Mouse (Mus musculus): ENCODE measurements around the gene Stx19. TPM values are rescaled to one million over a fixed set of nuclear protein-coding genes. Genes with fewer than 3 reads are reported as not detected.

The Stx19 gene
- polyA plus RNA-seq, 1 experiment from 2014 or later = 5.6 TPM

GRCm38 (mm10) chr16:62799426-62799825 is 15.1 kb upstream of the Stx19 start:
- Histone ChIP-seq H3K9ac (replicated peaks; ENCODE audit: low read depth, low read length) (no peak overlapping the region), H3K36me3 (ENCODE audit: control insufficient read depth, insufficient read depth, low read length) (peaks cover 3% of the 10 kb centered on the region; the same call in 1 of the 2 replicates), H3K27me3 (ENCODE audit: control insufficient read depth, insufficient read depth, low read length) (no peaks in the 10 kb centered on the region), H3K4me3 (ENCODE audit: low read depth, low read length) (no peak overlapping the region), H3K4me1 (ENCODE audit: control insufficient read depth, insufficient read depth, low read length) (no peaks in the 10 kb centered on the region), H3K4me2 (replicated peaks; ENCODE audit: low read depth, low read length) (no peak overlapping the region), H3K27ac (ENCODE audit: low read length) (peak overlapping the region; percentile 7; the same call in 1 of the 2 replicates), H3K9me3 (ENCODE audit: control insufficient read depth, low read depth, low read length) (no peaks in the 10 kb centered on the region)
- 78% methylated on average over 4 of the region's 4 CpGs for WGBS
- ATAC-seq (ENCODE audit: insufficient number of reproducible peaks, insufficient read depth, low FRiP score, low read depth) = no peak

- Histone ChIP-seq H3K9ac (replicated peaks; ENCODE audit: low read depth, low read length) (no peak overlapping the region), H3K36me3 (ENCODE audit: control insufficient read depth, insufficient read depth, low read length) (peaks cover 3% of the 10 kb centered on the region; the same call in 1 of the 2 replicates), H3K27ac (ENCODE audit: low read length) (no peak overlapping the region), H3K9me3 (ENCODE audit: control insufficient read depth, low read depth, low read length) (no peaks in the 10 kb centered on the region), H3K4me3 (ENCODE audit: low read depth, low read length) (no peak overlapping the region), H3K4me1 (ENCODE audit: control insufficient read depth, insufficient read depth, low read length) (no peaks in the 10 kb centered on the region), H3K4me2 (replicated peaks; ENCODE audit: low read depth, low read length) (no peak overlapping the region), H3K27me3 (ENCODE audit: control insufficient read depth, insufficient read depth, low read length) (no peaks in the 10 kb centered on the region)
- 83% methylated on average over 3 of the region's 3 CpGs for WGBS
- no peak for ATAC-seq (ENCODE audit: insufficient number of reproducible peaks, insufficient read depth, low FRiP score, low read depth)
These were observed 14.6 kb upstream of the Stx19 start for GRCm38 (mm10) chr16:62799839-62800238.

- Histone ChIP-seq H3K4me1 (ENCODE audit: control insufficient read depth, insufficient read depth, low read length) (no peaks in the 10 kb centered on the region), H3K4me3 (ENCODE audit: low read depth, low read length) (no peak overlapping the region), H3K9ac (replicated peaks; ENCODE audit: low read depth, low read length) (no peak overlapping the region), H3K4me2 (replicated peaks; ENCODE audit: low read depth, low read length) (no peak overlapping the region), H3K27ac (ENCODE audit: low read length) (no peak overlapping the region), H3K9me3 (ENCODE audit: control insufficient read depth, low read depth, low read length) (no peaks in the 10 kb centered on the region), H3K27me3 (ENCODE audit: control insufficient read depth, insufficient read depth, low read length) (no peaks in the 10 kb centered on the region), H3K36me3 (ENCODE audit: control insufficient read depth, insufficient read depth, low read length) (0 out of 2 replicates have a peak, but pooled peaks cover 3% of the 10 kb centered on the region)
- WGBS = 93% methylated on average over 3 of the region's 3 CpGs
- no peak for ATAC-seq (ENCODE audit: insufficient number of reproducible peaks, insufficient read depth, low FRiP score, low read depth)
These were observed 9.9 kb upstream of the Stx19 start for GRCm38 (mm10) chr16:62804621-62805020.

- H3K4me3 ChIP-seq (ENCODE audit: low read depth, low read length) = no peak overlapping the region
- ATAC-seq (ENCODE audit: insufficient number of reproducible peaks, insufficient read depth, low FRiP score, low read depth) = peak; percentile 65
- H3K9me3 ChIP-seq (ENCODE audit: control insufficient read depth, low read depth, low read length) = no peaks in the 10 kb centered on the region
- H3K4me1 ChIP-seq (ENCODE audit: control insufficient read depth, insufficient read depth, low read length) = no peaks in the 10 kb centered on the region
- H3K27ac ChIP-seq (ENCODE audit: low read length) = peak overlapping the region; percentile 0; the same call in 1 of the 2 replicates
- no peak overlapping the region for H3K4me2 ChIP-seq (replicated peaks; ENCODE audit: low read depth, low read length)
- no peaks in the 10 kb centered on the region for H3K27me3 ChIP-seq (ENCODE audit: control insufficient read depth, insufficient read depth, low read length)
- H3K36me3 ChIP-seq (ENCODE audit: control insufficient read depth, insufficient read depth, low read length) = 0 out of 2 replicates have a peak, but pooled peaks cover 3% of the 10 kb centered on the region
- H3K9ac ChIP-seq (replicated peaks; ENCODE audit: low read depth, low read length) = no peak overlapping the region
- 50% methylated on average over 8 of the region's 8 CpGs for WGBS
These were observed 7.1 kb upstream of the Stx19 start for GRCm38 (mm10) chr16:62807249-62807979.

- Histone ChIP-seq H3K9me3 (ENCODE audit: control insufficient read depth, low read depth, low read length) (no peaks in the 10 kb centered on the region), H3K36me3 (ENCODE audit: control insufficient read depth, insufficient read depth, low read length) (no peaks in the 10 kb centered on the region), H3K4me2 (replicated peaks; ENCODE audit: low read depth, low read length) (no peak overlapping the region), H3K4me3 (ENCODE audit: low read depth, low read length) (no peak overlapping the region), H3K4me1 (ENCODE audit: control insufficient read depth, insufficient read depth, low read length) (no peaks in the 10 kb centered on the region; the same call in 1 of the 2 replicates), H3K27me3 (ENCODE audit: control insufficient read depth, insufficient read depth, low read length) (no peaks in the 10 kb centered on the region), H3K27ac (ENCODE audit: low read length) (no peak overlapping the region), H3K9ac (replicated peaks; ENCODE audit: low read depth, low read length) (no peak overlapping the region)
- no peak for ATAC-seq (ENCODE audit: insufficient number of reproducible peaks, insufficient read depth, low FRiP score, low read depth)
- 84% methylated on average over 4 of the region's 4 CpGs for WGBS
These were observed 3.6 kb upstream of the Stx19 start for GRCm38 (mm10) chr16:62810855-62811254.

GRCm38 (mm10) chr16:62813790-62814189 is 686 bp upstream of the Stx19 start:
- no peaks in the 10 kb centered on the region for H3K36me3 ChIP-seq (ENCODE audit: control insufficient read depth, insufficient read depth, low read length)
- no peak overlapping the region for H3K4me3 ChIP-seq (ENCODE audit: low read depth, low read length)
- H3K4me2 ChIP-seq (replicated peaks; ENCODE audit: low read depth, low read length) = no peak overlapping the region
- 71% methylated on average over 5 of the region's 5 CpGs for WGBS
- peak overlapping the region; percentile 61; the same call in 1 of the 2 replicates for H3K27ac ChIP-seq (ENCODE audit: low read length)
- H3K4me1 ChIP-seq (ENCODE audit: control insufficient read depth, insufficient read depth, low read length) = no peaks in the 10 kb centered on the region; the same call in 1 of the 2 replicates
- no peak for ATAC-seq (ENCODE audit: insufficient number of reproducible peaks, insufficient read depth, low FRiP score, low read depth)
- H3K9me3 ChIP-seq (ENCODE audit: control insufficient read depth, low read depth, low read length) = no peaks in the 10 kb centered on the region
- no peaks in the 10 kb centered on the region for H3K27me3 ChIP-seq (ENCODE audit: control insufficient read depth, insufficient read depth, low read length)
- H3K9ac ChIP-seq (replicated peaks; ENCODE audit: low read depth, low read length) = no peak overlapping the region

GRCm38 (mm10) chr16:62822472-62822871 is 8.0 kb downstream of the Stx19 start:
- Histone ChIP-seq H3K4me3 (ENCODE audit: low read depth, low read length) (no peak overlapping the region), H3K27me3 (ENCODE audit: control insufficient read depth, insufficient read depth, low read length) (no peaks in the 10 kb centered on the region), H3K4me2 (replicated peaks; ENCODE audit: low read depth, low read length) (no peak overlapping the region), H3K4me1 (ENCODE audit: control insufficient read depth, insufficient read depth, low read length) (no peaks in the 10 kb centered on the region), H3K9me3 (ENCODE audit: control insufficient read depth, low read depth, low read length) (no peaks in the 10 kb centered on the region), H3K36me3 (ENCODE audit: control insufficient read depth, insufficient read depth, low read length) (no peaks in the 10 kb centered on the region), H3K27ac (ENCODE audit: low read length) (no peak overlapping the region), H3K9ac (replicated peaks; ENCODE audit: low read depth, low read length) (no peak overlapping the region)
- 93% methylated on average over 6 of the region's 6 CpGs for WGBS
- no peak for ATAC-seq (ENCODE audit: insufficient number of reproducible peaks, insufficient read depth, low FRiP score, low read depth)

- Histone ChIP-seq H3K9ac (replicated peaks; ENCODE audit: low read depth, low read length) (no peak overlapping the region), H3K9me3 (ENCODE audit: control insufficient read depth, low read depth, low read length) (no peaks in the 10 kb centered on the region), H3K27ac (ENCODE audit: low read length) (no peak overlapping the region), H3K4me1 (ENCODE audit: control insufficient read depth, insufficient read depth, low read length) (no peaks in the 10 kb centered on the region), H3K36me3 (ENCODE audit: control insufficient read depth, insufficient read depth, low read length) (no peaks in the 10 kb centered on the region), H3K27me3 (ENCODE audit: control insufficient read depth, insufficient read depth, low read length) (no peaks in the 10 kb centered on the region), H3K4me2 (replicated peaks; ENCODE audit: low read depth, low read length) (no peak overlapping the region), H3K4me3 (ENCODE audit: low read depth, low read length) (no peak overlapping the region)
- 73% methylated on average over 12 of the region's 12 CpGs for WGBS
- ATAC-seq (ENCODE audit: insufficient number of reproducible peaks, insufficient read depth, low FRiP score, low read depth) = no peak
These were observed 11.9 kb downstream of the Stx19 start for GRCm38 (mm10) chr16:62826156-62827001.
